Mouse (Mus musculus): Measurements from ENCODE around the gene Psmc2. TPM values are rescaled to one million over a fixed set of nuclear protein-coding genes. Genes with fewer than 3 reads are reported as not detected.

The Psmc2 gene
- total and polyA plus RNA-seq, 3 experiments: 297 to 356 (median 316) TPM

DNA sequence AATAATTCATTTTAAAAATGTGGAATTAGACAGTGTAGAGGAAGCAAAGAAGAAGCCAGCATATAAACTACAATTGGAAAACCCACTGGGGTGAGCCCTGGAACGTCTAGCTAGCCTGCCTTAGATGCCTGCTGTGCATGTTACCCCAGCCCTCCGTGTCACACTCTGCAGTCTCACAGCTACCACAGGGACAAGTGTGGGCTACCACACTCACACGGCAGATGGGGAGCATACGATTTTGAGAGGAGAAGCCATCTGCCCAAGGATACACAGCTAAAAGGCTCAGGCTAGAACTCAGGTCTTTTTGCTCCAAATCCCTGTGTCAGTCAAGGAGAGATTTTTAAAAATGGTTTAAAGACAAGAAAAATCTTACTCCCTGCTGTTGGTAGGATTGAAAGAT, 43.8 kb downstream of the Psmc2 start:
- H3K9ac ChIP-seq (ENCODE audit: control insufficient read depth, low read depth, low read length, poor library complexity, severe bottlenecking): no peak overlapping the region
- H3K79me2 ChIP-seq (ENCODE audit: control insufficient read depth, insufficient read depth, low read length, poor library complexity): no peaks in the 10 kb centered on the region
- no peak for DNase-seq (ENCODE audit: low read depth, low spot score)
- H3K4me3 ChIP-seq (ENCODE audit: control insufficient read depth in 1 of 2, insufficient read depth in 1 of 2, low read depth in 2 of 2, low read length in 2 of 2): no peak overlapping the region
- no peaks in the 10 kb centered on the region for H3K4me1 ChIP-seq (ENCODE audit: control insufficient read depth in 1 of 2, insufficient read depth in 2 of 2, low read length in 2 of 2)
- peaks cover 0 to 7% of the 10 kb centered on the region in 2 experiments; a peak in 2 of 4 replicates for H3K27me3 ChIP-seq (ENCODE audit: control insufficient read depth in 1 of 2, insufficient read depth in 2 of 2, low read length in 2 of 2)
- no peaks in the 10 kb centered on the region for H3K9me3 ChIP-seq (replicated peaks; ENCODE audit: insufficient read depth, low read length)
- no peak overlapping the region for H3K27ac ChIP-seq (ENCODE audit: control insufficient read depth, low read depth, low read length)
- TF ChIP-seq MYB (IDR thresholded peaks at IDR 0.05; ENCODE audit: low read depth, low read length) (no peak), CHD1 (IDR thresholded peaks at IDR 0.05; ENCODE audit: low read depth, low read length) (no peak), RAD21 (IDR thresholded peaks at IDR 0.05; ENCODE audit: low read depth, low read length) (no peak), TAL1 (IDR thresholded peaks at IDR 0.05; ENCODE audit: low read length) (no peak), ZNF384 (IDR thresholded peaks at IDR 0.05; ENCODE audit: low read depth, low read length) (no peak), MXI1 (IDR thresholded peaks at IDR 0.05; ENCODE audit: low read depth, low read length) (no peak), GATA1 (IDR thresholded peaks at IDR 0.05; ENCODE audit: low read depth, low read length) (no peak), TBP (IDR thresholded peaks at IDR 0.05; ENCODE audit: low read depth, low read length) (no peak), TCF12 (IDR thresholded peaks at IDR 0.05; ENCODE audit: low read depth, low read length) (no peak), CHD2 (IDR thresholded peaks at IDR 0.05; ENCODE audit: low read length) (no peak), MAFK (IDR thresholded peaks at IDR 0.05; ENCODE audit: borderline replicate concordance, low read depth, low read length) (no peak), NRF1 (IDR thresholded peaks at IDR 0.05; ENCODE audit: insufficient read depth, low read depth, low read length, poor library complexity, severe bottlenecking) (no peak), MEF2A (IDR thresholded peaks at IDR 0.05; ENCODE audit: extremely low read depth, insufficient replicate concordance, low read depth, low read length, poor library complexity, severe bottlenecking) (no peak), MAZ (IDR thresholded peaks at IDR 0.05; ENCODE audit: low read depth, low read length) (no peak), POLR2AphosphoS5 (IDR thresholded peaks at IDR 0.05; ENCODE audit: borderline replicate concordance, low read depth, low read length) (no peak), NELFE (IDR thresholded peaks at IDR 0.05; ENCODE audit: low read depth, low read length) (no peak), EP300 (IDR thresholded peaks at IDR 0.05; ENCODE audit: low read depth in 1 of 2, low read length in 2 of 2) (no peak)
- H3K36me3 ChIP-seq (ENCODE audit: control insufficient read depth in 1 of 2, insufficient read depth in 2 of 2, low read length in 2 of 2): no peaks in the 10 kb centered on the region

DNA sequence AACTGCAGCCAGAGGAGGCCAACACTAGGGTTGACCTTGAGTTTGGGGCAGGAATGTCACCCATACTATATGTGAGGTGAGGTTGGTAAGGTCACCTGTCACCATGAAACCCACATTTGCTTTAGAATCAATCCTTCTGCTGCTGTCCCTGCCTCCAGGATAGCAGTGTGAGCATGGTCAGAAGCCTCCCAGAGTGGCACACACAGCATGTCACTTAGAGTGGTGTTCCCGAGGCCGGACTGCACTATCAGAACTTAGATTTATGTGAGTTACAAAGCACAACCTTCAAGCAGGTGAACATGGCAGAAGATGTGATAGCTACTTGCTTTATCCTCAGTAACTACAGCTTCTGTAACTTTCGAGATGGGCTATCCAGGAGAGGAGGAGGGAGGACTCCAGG, 46.7 kb downstream of the Psmc2 start:
- H3K79me2 ChIP-seq (ENCODE audit: control insufficient read depth, insufficient read depth, low read length, poor library complexity): no peaks in the 10 kb centered on the region
- no peak for DNase-seq (ENCODE audit: low read depth, low spot score)
- no peak overlapping the region for H3K4me3 ChIP-seq (ENCODE audit: control insufficient read depth in 1 of 2, insufficient read depth in 1 of 2, low read depth in 2 of 2, low read length in 2 of 2)
- H3K27me3 ChIP-seq (ENCODE audit: control insufficient read depth in 1 of 2, insufficient read depth in 2 of 2, low read length in 2 of 2): peaks cover 0 to 10% of the 10 kb centered on the region in 2 experiments; a peak in 2 of 4 replicates
- no peaks in the 10 kb centered on the region for H3K36me3 ChIP-seq (ENCODE audit: control insufficient read depth in 1 of 2, insufficient read depth in 2 of 2, low read length in 2 of 2)
- H3K4me1 ChIP-seq (ENCODE audit: control insufficient read depth in 1 of 2, insufficient read depth in 2 of 2, low read length in 2 of 2): no peaks in the 10 kb centered on the region
- no peak overlapping the region for H3K9ac ChIP-seq (ENCODE audit: control insufficient read depth, low read depth, low read length, poor library complexity, severe bottlenecking)
- no peak overlapping the region for H3K27ac ChIP-seq (ENCODE audit: control insufficient read depth, low read depth, low read length)
- TF ChIP-seq KAT2A (conservative IDR thresholded peaks at IDR 0.05; ENCODE audit: low read depth, low read length) (no peak), CHD1 (IDR thresholded peaks at IDR 0.05; ENCODE audit: low read depth, low read length) (no peak), ELF1 (IDR thresholded peaks at IDR 0.05; ENCODE audit: low read depth, low read length) (no peak), USF1 (IDR thresholded peaks at IDR 0.05; ENCODE audit: low read depth, low read length) (no peak), HCFC1 (IDR thresholded peaks at IDR 0.05; ENCODE audit: low read depth, low read length) (no peak), GATA1 (IDR thresholded peaks at IDR 0.05; ENCODE audit: low read depth, low read length) (no peak), MYB (IDR thresholded peaks at IDR 0.05; ENCODE audit: low read depth, low read length) (no peak), E2F4 (IDR thresholded peaks at IDR 0.05; ENCODE audit: borderline replicate concordance, low read depth, low read length) (no peak), MYC (IDR thresholded peaks at IDR 0.05; ENCODE audit: low read depth, low read length) (no peak), MEF2A (IDR thresholded peaks at IDR 0.05; ENCODE audit: extremely low read depth, insufficient replicate concordance, low read depth, low read length, poor library complexity, severe bottlenecking) (no peak), MAX (IDR thresholded peaks at IDR 0.05; ENCODE audit: low read length) (no peak), MAFK (IDR thresholded peaks at IDR 0.05; ENCODE audit: borderline replicate concordance, low read depth, low read length) (no peak), TCF12 (IDR thresholded peaks at IDR 0.05; ENCODE audit: low read depth, low read length) (no peak), SIN3A (IDR thresholded peaks at IDR 0.05; ENCODE audit: low read length) (no peak)
- no peaks in the 10 kb centered on the region for H3K9me3 ChIP-seq (replicated peaks; ENCODE audit: insufficient read depth, low read length)

Measured in MEL (cell line).